Mouse (Mus musculus) layer of hippocampus, adult 18-20 months (tissue): Measurements from ENCODE around the gene Aicda. TPM values are rescaled to one million over a fixed set of nuclear protein-coding genes. Genes with fewer than 3 reads are reported as not detected.
"Not testable (repeated sequence)": the region's sequence is repeated elsewhere in the genome, so short reads cannot be mapped to it uniquely, and the experiment has no call there.

ENCODE experiments used
- DNase-seq, 2 experiments: peaks; one replicate each; pipeline ENCODE4 v3.0.0; 2022; ENCODE audit warnings: low spot score in 2 of 2
- long read RNA-seq: library from polyadenylated mRNA; stranded (forward); transcript quantifications from one replicate; pipeline ENCODE4 v2.0.0, GENCODE M21; 2021
- total RNA-seq, 2 experiments: library from RNA; stranded (reverse); gene quantifications; 2 replicates each; pipeline ENCODE4 v1.2.3; 2021

Gene Aicda
- not detected for total RNA-seq
- long read RNA-seq = 0 reads

DNA sequence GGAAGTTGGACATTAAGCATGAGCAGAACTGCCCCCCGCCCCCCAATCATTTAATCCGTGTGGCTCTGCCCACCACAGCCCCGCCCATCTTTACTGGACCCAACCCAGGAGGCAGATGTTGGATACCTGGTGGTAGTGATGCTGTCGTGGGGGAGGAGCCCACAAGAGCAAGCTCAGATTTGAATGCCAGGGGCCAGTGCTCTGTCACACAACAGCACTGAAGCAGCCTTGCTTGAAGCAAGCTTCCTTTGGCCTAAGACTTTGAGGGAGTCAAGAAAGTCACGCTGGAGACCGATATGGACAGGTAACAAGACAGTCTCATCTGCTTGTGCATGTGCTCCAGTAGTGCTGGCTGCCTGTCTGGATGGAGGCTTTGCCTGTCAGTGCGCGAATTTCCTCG is at the start of gene Aicda:
Aicda (plus strand) TSS at position 196 of the 400 bp plus-strand sequence.
- no peak for DNase-seq

DNA sequence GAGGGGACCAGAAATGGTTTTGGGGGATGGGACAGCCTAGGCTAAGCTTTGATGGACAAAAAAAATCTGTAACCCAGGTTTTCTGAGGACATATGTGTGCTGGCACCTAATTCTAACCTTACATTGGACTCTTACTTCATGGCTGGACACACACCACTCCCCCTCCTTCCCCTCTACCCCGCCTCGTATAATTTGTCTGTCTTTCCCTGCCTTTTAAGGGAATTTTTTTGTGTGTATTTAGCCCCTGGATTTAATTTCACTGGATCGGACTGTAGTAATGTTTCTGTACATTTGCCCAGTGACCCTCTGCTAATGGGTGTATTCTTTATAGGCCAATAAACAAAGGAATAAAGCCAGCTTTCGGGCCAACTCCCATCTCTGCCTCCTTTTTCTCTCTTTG is 48.6 kb upstream of the Aicda start:
- DNase-seq = no peak

DNA sequence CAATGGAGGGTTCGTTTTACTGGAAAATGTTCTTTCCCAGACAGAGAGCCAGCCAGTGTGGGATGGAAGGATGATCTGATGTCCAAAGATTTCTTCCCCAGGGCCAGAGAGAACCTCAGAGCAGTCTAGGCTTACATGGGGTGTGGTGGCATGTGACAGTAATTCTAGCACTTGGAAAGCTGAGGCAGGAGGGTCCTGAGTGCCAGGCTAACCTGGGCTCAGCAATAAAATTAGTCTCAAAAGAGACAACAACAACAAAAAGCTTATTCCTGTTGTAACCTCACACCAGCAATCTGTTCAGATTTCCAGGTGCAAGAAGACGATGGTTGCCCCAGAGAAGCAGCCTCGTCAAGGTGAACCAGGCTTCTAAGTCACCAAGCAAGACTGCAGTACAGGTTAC is 48.1 kb upstream of the Aicda start, which contains the start of gene Mfap5:
Mfap5 (plus strand) TSS at position 301 of the 400 bp plus-strand sequence.
- DNase-seq = no peak

DNA sequence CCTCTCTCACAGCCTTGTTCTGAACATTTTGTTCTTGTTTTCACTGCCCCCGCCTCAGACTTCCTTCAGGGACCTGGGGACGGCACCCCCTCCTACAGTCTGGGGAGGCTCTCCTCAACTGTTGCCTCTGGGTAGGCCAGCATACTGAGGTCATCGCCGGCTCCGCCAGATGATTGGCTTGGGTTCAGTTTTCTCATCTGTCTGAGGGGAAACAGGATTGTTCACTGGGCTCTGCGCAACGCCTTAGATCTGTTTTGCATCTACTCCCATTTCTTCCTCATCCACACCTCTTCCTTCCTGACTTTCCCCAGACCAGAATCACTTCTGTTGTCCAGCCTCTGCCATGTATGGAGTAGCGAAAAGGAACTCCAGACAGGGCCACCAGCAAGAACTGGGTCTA is 45.1 kb upstream of the Aicda start:
- no peak for DNase-seq

DNA sequence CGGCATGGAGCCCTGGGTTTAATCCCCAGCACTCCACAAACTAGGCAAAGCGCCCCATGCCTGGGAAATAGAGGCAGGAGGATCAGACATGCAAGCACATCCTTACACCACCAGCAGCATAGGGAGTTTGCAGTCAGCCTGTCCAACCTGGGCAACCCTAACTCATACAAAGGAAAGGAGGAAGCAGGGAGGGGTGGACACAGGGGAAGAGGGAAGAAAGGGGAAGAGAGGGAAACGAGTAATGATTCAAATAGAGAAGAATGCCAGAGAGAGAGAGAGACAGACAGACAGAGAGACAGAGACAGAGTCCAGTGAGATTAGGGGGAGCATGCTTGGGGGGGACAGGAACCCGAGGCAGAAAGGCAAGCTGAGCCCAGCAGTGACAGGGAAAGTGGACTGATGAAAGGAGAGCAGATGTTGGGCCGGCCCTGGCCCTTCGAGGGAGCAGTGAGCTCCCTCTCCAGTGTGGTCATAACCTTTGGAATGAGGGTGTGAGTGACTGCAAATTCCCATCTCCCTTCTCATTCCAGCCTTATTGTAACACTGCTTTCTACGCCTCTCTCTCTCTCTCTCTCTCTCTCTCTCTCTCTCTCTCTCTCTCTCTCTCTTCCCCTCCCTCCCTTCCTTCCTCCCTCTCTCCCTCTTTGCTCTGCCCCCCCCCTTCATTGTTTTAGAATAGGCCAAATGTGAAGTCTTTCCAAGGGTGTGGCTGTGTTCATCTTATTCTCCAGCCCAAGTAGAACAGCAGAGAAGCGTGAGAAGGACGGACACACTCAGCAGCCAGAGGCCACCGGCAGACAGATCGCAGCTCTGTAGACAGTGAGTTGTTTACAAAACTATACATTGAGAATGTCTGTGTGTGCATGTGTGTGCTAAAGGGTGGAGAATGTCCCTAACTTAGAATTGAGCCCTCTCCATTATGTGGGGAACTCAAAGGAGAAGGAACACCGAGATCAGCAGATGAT is 40.4 kb upstream of the Aicda start:
- DNase-seq = no peak

DNA sequence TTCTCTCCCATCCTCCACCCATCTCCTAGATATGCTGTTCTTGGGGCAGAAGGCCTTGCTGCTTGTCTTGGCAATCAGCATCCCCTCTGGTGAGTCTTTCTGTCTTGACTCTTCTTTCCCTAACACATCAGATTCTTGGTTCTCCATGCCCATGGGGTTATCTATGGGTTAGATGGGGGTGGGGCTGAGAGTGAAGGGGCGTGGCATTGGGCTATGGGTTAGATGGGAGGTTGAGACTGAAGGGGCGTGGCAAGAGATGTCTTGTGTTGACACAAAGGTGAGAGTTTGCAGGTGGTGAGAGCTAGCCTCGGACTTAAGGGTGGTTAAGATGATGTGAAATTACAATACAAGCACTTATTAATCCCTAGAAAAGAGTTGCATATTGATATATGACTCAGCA is 39.3 kb upstream of the Aicda start:
- DNase-seq = no peak

DNA sequence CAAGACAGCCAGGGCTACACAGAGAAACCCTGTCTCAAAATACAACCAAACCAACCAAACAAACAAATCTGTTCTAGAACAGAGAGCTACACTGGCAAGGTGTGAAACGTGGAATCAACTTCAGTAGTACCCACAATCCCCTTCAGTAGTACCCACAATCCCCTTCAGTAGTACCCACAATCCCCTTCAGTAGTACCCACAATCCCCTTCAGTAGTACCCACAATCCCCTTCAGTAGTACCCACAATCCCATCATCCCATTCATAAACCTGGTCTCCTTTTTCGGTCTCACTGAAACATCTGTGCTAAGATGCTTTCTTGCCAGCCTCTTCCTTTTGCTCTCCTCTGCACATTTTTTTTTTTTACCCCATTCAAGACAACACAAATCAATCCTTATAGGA is 37.8 kb upstream of the Aicda start:
- DNase-seq = not testable (repeated sequence)

DNA sequence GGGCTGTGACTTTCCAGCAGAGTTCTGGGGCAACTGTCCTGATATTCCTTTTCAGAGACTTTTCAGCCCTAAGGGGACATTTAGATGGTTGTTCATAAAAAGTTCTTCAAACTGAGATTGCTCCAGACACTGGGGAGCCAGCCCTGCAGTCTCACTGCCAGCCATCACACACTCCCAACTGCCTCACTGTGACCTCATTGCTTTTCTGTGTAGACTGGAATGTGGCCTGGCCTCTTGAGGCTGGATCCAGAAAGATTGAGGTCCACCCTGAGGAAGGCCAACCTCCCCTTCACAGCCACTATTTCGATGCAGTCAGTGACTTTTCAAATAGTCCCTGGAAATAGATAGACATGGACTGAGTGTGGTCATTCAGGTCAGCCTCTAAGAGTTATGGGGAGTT is 35.9 kb upstream of the Aicda start:
- DNase-seq = no peak

DNA sequence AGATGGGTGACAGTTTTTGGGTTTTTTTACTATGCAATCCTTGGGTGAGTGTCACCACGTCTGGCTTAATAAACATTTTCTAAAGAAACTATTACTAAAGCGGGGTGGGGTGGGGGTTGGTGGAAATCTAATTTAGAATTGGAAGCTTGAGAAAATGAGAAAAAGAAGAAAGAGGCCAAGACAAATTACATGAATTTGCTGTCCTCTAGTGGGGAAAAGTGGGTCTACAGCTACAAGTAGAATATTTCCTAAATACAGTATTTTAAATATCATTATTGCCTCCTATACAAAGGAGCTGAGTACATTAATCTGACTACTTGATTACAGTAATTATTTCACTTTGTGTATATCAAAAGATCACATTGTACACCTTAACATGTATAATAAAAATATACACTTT is 34.2 kb upstream of the Aicda start:
- DNase-seq = peak in 1 of 2 experiments; percentile 52

DNA sequence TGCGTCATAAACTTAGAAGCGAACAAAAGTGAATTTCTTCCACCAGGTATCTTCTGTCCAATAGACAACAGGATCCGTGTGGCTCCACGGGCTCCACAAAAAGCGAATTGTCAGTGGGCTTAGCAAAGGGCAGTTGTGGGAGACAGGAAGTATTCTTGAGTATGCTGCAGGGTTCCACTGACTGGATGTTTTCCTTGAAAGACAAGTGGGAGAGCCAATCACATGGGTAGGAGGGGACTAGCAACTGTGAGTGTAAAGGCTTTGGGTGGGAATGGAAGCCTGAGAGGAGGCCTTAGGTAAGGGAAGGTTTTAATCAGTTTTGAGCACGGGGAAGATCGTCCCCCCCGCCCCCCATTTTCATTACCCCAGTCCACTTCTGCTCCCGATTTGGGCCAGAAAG is 31.0 kb upstream of the Aicda start:
- peak in 1 of 2 experiments; percentile 26 for DNase-seq

DNA sequence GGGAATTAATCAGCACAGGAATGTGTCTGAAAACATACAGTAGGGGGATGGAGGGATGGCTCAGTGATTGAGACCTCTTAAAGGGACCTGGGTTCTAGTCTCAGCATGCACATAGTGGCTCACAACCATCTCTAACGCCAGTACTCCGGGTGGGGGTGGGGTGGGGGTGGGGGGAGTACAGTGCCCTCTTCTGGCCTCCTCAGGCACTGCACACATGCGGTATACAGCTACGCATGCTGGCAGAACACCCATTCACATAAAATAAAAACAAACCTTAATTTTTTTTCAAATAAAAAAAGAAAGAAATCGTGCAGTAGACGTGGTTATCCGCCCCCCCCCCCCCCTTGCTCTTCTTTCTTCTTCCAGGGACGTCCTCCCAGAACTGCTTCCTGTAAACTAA is 30.3 kb upstream of the Aicda start:
- no peak for DNase-seq

DNA sequence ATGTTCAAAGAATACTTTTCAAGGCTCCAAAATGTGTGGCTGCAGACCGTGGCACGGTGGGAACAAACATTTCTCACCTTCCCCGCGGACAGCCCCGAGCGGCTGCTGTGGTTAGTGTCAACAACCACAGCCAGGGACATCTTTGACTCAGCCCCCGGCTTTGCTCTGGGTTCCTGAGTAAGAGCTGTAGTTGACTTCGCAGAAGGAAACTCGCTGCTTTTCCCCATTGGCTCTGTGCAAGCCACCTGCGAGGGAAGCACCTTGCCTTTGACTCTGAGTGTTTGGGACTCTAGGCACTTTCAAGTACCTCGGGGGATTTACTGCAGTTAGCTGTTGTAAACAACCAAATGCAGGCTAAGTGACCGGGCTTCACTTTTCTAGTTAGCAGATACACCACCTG is 26.0 kb upstream of the Aicda start:
- DNase-seq = no peak

DNA sequence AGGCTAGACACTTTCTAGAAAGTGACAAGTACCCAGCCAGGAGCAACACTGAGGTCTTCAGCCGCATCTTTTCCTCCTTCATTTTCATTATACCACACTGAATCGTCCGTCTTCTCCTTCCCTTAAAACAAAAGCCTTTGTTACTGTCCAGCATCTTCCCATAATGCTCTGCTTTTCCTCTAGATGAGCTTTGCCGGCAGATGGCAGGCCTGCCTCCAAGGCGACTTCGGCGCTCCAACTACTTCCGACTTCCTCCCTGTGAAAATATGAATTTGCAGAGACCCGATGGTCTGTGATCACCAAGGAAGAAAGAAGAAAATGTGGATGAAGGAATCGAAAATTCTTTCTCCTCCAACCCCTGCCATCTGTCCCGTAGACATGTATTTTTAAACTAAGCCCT is 25.5 kb upstream of the Aicda start:
- DNase-seq = no peak

DNA sequence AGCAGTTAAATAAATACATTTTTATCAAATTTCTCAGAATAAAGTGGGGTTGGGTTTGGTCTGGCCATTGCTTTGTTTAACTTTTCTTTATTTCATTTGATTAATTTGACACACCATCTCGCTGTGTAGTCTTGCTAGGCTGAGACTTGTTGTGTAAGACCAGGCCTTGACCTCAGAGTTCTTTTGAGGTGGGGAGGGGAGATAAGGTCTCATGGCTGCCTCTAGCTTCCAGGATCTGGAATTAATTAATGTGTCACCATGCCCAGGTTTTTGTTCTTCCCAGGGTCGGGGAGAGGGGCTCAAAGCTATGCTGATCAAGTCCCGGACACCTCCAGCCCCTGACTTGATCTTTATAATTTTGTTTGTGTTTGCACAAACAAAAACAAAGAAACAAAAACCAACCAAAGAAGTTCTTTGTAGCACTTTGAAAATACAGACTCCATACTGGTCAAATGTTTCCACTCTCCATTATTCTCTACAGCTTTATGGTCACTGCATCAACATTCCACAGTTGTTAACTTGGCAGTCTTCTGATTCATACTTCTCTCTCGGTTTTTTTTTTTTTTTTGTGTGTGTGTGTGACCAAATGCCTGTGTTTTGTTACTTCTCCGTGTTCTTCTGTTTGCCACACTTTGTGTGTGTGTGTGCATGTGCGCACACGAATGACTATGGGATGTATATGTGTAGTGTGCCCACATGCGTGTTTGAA is 22.0 kb upstream of the Aicda start:
- no peak for DNase-seq

DNA sequence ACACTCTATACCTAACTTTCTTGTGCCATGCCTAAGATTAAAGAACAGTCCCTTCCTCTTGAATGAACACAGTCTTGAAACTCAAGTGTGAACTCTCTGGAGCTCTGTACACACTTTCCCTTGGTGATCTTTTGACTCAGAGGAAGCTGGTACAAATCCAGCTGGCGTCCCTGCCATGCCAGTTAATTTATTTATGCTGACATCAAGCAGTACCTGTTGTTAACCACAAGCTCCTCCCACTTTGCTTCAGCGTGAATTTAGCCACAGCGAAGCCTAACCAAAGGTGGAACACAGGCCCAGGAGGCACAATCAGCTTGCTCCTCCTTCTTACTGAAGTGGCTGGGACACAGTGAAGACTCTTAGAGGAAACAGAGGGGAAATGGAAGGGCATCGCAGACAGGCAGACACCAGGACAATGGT is 20.7 kb upstream of the Aicda start:
- no peak for DNase-seq

DNA sequence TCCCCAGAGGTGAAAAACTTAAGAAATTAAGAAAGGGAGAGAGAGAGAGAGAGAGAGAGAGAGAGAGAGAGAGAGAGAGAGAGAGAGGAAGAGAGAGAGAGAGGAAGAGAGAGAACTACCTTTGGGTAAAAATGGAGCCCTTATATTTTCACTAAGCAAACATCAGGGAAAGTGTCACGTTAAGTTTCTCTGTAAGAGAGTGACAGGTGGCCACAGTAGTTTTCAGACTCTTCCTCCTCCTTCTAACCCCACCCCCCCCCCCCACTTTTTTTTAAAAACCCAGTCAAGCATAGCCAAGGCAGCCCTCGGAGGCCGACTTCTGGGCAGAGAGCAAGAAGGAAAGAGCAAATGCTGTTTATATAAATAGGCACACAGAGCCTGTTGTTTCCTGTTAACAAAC is 19.6 kb upstream of the Aicda start:
- DNase-seq = no peak

DNA sequence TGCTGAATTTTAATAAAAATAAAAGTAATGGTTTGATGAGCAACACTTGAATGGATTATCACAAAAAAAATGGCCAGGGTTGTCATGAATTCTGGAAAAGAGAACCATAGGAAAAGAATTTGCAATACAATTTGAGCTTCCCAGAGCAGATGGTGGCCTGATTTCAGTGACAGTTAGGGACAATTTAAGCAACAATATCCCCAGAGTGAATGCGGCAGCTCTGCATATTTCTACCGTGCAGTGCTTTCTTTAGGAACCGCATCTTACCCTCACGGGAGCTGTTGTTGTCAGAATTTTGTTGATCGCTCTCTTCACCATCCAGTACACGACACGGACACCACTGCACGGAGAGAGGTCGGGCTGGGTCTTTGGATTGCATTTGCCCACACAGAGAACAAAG is 14.0 kb upstream of the Aicda start:
- DNase-seq = no peak

DNA sequence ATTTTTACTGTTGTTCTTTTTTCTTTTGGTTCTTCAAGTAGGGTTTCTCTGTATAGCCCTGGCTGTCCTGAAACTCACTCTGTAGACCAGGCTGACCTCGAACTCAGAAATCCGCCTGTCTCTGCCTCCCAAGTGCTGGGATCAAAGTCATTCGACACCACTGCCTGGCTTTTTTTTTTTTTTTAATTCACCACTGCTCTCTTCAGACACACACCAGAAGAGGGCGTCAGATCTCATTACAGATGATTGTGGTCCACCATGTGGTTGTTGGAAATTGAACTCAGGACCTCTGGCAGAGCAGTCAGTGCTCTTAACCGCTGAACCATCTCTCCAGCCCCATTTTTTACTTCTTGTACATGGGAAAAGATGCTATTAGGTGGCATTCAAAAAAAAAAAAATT is 11.1 kb upstream of the Aicda start:
- DNase-seq = not testable (repeated sequence)

DNA sequence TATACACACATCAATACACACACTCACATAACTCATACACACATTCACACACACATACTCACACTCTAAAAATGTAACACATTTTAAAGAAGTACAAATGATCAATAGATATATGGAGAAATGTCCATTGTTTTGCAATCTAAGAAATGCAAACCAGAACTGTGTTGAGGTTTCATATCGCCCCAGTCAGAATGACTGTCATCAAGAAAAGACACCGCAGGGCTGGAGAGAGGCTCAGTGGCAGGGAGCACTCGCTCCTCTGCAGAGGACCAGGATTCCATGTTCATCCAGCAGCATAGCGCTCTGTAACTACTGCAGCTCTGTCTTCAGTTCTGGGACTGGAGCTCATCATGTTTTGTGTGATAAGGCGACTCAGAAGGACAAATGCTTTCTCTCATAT is 10.0 kb upstream of the Aicda start:
- DNase-seq = no peak

DNA sequence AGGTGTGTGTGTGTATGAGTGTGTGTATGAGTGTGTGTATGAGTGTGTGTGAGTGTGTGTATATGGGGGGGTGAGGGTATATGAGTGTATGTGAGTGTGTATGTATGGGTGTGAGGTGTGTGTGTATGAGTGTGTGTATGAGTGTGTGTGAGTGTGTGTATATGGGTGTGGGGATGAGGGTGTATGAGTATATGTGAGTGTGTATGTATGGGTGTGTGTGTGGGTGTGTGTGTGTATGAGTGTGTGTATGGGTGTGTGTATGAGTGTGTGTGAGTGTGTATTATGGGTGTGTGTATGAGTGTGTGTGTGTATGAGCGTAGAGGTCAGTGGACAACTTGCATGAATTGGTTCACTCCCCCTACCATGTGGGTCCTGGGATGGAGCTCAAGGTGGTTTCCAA is 8.9 kb upstream of the Aicda start:
- DNase-seq = no peak

DNA sequence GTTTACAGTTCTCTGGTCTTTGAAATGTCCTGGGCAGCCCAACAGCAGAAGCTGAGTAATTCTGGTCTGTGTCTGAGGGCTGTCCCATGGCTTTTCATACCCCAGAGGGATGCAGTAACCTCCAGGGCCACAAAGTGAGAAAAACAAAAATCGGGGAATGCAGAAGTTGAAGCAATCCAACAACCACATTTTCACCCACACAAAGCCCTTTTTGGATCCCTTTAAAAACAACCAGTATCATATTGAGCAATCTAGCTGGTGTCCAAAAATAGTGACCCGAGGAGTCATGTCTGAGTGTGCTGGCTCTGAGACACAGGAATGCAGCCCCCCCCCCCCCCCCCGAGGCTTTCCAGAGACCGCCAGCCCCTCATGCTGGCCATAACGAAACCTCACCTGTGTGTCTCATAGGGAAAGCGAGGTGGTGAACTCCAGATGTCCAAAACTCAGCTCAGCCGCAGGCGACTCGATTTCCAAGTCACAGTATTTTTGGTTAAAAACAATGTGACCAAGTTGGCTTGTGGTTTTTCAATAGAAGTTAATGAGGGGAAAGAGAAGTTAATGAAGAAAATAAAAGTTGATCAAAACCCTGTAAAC is 8.2 kb upstream of the Aicda start:
- no peak for DNase-seq

DNA sequence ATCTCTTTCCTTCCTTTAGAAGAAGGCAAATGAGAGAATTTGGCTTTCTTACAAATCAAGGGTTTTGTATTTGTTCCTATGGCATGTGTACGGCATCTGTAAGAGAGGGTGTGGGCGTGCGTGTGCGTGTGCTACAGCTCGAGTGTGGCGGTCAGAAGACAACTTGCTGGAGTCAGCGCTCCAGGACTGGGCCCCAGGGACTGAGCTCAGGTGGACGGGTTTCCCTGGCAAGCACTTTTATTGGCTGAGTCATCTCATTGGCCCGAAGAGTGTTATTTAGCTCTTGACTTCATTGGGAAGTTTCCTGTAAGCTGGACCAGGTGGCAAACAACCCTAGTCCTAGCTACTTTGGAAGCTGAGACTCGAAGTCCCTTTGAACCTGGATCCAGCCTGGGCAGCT is 7.7 kb upstream of the Aicda start:
- DNase-seq = no peak
